Mouse (Mus musculus): Measurements from ENCODE around the gene Vps13d. TPM values are rescaled to one million over a fixed set of nuclear protein-coding genes. Genes with fewer than 3 reads are reported as not detected.
A peak's percentile ranks its signal among the peaks of the same experiment; 100 is the strongest.

Gene Vps13d
- total and polyA plus RNA-seq, 2 experiments from 2014 or later, result 9.0 to 42.6 TPM

- Histone ChIP-seq H3K27ac (ENCODE audit: low read depth) (0 out of 2 replicates have a peak overlapping the region, but pooled peaks have one; percentile 14), H3K4me2 (ENCODE audit: low read depth, low read length) (no peak overlapping the region), H3K36me3 (replicated peaks; ENCODE audit: control insufficient read depth, insufficient read depth, low read length) (peaks cover 73% of the 10 kb centered on the region), H3K4me1 (ENCODE audit: control insufficient read depth, insufficient read depth) (peaks cover 20% of the 10 kb centered on the region), H3K9me3 (replicated peaks; ENCODE audit: control insufficient read depth, low read length) (no peaks in the 10 kb centered on the region), H3K9ac (replicated peaks; ENCODE audit: low read depth, low read length) (no peak overlapping the region), H3K27me3 (ENCODE audit: control insufficient read depth, insufficient read depth, low read length) (no peaks in the 10 kb centered on the region), H3K4me3 (ENCODE audit: low read depth, low read length) (no peak overlapping the region)
- 0 out of 2 replicates have a peak, but pooled peaks have one; percentile 35 for ATAC-seq (ENCODE audit: insufficient read depth, low read depth)
- no peak for DNase-seq (ENCODE audit: low spot score)
- 57% methylated on average over 6 of the region's 6 CpGs for WGBS
- TF ChIP-seq CTCF (IDR thresholded peaks at IDR 0.05; ENCODE audit: low read depth) (no peak), EP300 (IDR thresholded peaks at IDR 0.05; ENCODE audit: low read depth) (no peak)
Measured at GRCm38 (mm10) chr4:145041223-145041870, 153.5 kb downstream of the Vps13d start.

DNA sequence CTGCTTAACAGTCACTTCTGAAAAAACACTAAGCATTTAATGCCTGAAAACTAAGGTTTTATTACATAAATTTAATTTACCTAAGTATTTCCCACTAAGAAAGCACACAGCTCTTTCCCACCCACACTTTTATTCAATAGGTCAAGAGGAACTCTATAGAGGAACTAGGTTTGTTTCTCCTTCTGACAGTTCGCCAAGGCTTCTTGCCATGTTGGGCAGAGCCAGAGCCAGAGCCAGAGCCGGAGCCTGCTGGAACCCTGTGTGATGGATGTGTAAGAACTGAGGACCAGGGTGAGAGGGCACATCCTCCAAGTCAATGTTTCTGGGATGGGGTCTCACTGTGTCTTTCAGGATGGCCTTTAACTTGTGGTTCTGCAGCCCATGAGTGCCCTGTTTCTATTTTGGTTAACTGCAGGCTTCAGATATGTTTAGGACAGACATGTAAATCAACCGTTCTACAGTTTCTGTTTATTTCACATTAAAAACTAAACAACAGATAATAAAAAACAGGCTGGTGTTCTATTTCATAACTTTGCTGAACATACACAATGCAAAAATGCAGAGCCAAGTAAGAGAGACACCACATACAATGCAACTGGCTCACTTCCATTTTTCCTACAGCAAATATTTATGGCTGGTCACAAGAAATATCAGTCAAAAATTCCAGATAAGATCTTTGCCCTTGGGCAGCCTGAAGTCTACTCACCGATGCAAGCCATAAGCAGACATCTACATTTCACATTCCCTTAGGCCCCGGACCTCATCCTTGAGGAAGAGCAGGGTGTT lies 157.0 kb downstream of the Vps13d start:
- Histone ChIP-seq H3K27me3 (ENCODE audit: control insufficient read depth, insufficient read depth, low read length) (no peaks in the 10 kb centered on the region), H3K4me2 (ENCODE audit: low read depth, low read length) (no peak overlapping the region), H3K4me1 (ENCODE audit: control insufficient read depth, insufficient read depth) (peaks cover 46% of the 10 kb centered on the region), H3K9me3 (replicated peaks; ENCODE audit: control insufficient read depth, low read length) (no peaks in the 10 kb centered on the region), H3K9ac (replicated peaks; ENCODE audit: low read depth, low read length) (no peak overlapping the region), H3K36me3 (replicated peaks; ENCODE audit: control insufficient read depth, insufficient read depth, low read length) (peaks cover 54% of the 10 kb centered on the region), H3K27ac (ENCODE audit: low read depth) (no peak overlapping the region), H3K4me3 (ENCODE audit: low read depth, low read length) (no peak overlapping the region)
- TF ChIP-seq EP300 (IDR thresholded peaks at IDR 0.05; ENCODE audit: low read depth), result no peak
- no peak for TF ChIP-seq CTCF (IDR thresholded peaks at IDR 0.05; ENCODE audit: low read depth)
- DNase-seq (ENCODE audit: low spot score), result no peak
- 62% methylated on average over 5 of the region's 5 CpGs for WGBS
- no peak for ATAC-seq (ENCODE audit: insufficient read depth, low read depth)

DNA sequence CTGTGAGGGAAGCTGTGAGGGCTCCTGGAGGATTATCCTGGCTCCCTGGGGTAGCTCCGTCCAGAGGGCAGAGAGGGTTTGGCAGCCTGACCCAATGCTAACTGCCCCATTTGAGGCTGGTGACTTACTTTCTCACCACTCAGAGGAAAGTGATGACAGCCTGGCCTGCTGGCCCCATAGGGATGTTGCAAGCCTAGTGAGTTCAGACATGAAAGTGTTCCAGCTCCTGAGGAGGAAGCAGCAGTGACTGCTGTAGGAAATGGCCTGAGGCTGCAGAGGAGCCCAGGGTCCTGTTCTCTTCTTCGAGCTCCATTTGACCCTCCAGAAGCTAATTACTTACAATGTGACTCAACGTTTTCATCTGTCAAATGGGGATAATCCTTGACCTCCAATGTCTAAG lies 157.8 kb downstream of the Vps13d start:
- DNase-seq (ENCODE audit: low spot score) (no peak), ATAC-seq (ENCODE audit: insufficient read depth, low read depth) (no peak)
- 59% methylated on average over 3 of the region's 3 CpGs for WGBS
- no peaks in the 10 kb centered on the region for H3K9me3 ChIP-seq (replicated peaks; ENCODE audit: control insufficient read depth, low read length)
- peaks cover 47% of the 10 kb centered on the region for H3K36me3 ChIP-seq (replicated peaks; ENCODE audit: control insufficient read depth, insufficient read depth, low read length)
- no peaks in the 10 kb centered on the region for H3K27me3 ChIP-seq (ENCODE audit: control insufficient read depth, insufficient read depth, low read length)
- H3K4me2 ChIP-seq (ENCODE audit: low read depth, low read length), result no peak overlapping the region
- no peak overlapping the region for H3K27ac ChIP-seq (ENCODE audit: low read depth)
- no peak overlapping the region for H3K9ac ChIP-seq (replicated peaks; ENCODE audit: low read depth, low read length)
- TF ChIP-seq EP300 (IDR thresholded peaks at IDR 0.05; ENCODE audit: low read depth), result no peak
- TF ChIP-seq CTCF (IDR thresholded peaks at IDR 0.05; ENCODE audit: low read depth), result no peak
- H3K4me3 ChIP-seq (ENCODE audit: low read depth, low read length), result no peak overlapping the region
- H3K4me1 ChIP-seq (ENCODE audit: control insufficient read depth, insufficient read depth), result peaks cover 46% of the 10 kb centered on the region

DNA sequence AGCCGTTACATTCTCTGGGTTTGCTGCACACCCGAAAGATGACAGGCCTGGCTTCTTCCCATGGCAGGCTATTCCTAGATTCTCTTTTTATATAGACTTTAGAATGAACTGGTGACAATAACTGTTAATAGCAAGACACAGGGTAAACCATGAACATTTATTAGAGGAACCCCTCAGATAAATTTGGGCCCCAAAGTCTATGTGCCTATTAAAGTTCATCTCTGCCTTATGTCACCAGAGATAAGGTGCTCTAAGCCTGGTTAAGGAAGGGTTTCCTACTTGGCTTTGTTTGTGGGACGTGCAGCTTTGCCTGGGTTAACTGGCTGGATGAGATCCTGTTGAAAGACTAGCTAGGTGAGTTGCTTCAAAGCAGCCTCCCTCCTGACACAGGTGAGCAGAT lies 159.4 kb downstream of the Vps13d start:
- peaks cover 38% of the 10 kb centered on the region for H3K4me1 ChIP-seq (ENCODE audit: control insufficient read depth, insufficient read depth)
- H3K36me3 ChIP-seq (replicated peaks; ENCODE audit: control insufficient read depth, insufficient read depth, low read length), result peaks cover 38% of the 10 kb centered on the region

DNA sequence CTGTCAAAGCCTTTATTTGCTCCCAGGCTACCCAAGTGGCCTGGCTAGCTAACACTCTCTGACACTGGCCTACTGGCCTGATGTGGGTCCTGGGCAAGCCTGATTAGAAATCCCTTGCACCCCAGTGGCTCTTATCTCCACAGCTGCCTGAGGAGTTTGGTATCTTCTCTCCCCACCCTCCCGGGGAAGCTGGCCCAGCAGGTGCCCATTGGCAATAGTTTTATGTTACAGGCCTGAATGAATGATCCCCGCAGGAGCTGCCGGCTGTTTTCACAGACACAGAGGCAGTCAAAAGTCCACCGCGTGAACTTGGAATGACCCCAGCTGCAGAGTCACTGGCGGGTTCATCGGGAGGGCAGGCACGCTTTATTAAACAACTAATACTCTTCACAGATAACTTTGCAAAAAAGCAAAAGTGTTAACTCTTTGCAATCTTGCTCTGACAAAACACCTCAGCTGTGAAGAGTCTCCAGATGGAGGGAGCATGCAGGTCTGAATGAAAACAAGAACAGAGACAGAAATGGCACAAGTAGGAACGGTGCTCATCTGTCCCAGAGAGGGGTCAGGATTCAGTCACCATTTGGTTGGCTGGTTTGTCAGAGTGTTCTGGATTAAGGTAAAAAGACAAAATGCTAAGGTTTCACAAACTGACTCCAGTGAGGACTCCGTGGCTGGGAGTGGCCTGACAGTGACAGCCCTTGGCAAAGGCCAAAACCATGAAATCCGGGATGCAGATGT lies 160.1 kb downstream of the Vps13d start:
- no peak overlapping the region for H3K4me3 ChIP-seq (ENCODE audit: low read depth, low read length)
- 16% methylated on average over 11 of the region's 11 CpGs for WGBS
- 0 out of 2 replicates have a peak, but pooled peaks have one; percentile 22 for ATAC-seq (ENCODE audit: insufficient read depth, low read depth)
- H3K9me3 ChIP-seq (replicated peaks; ENCODE audit: control insufficient read depth, low read length), result no peaks in the 10 kb centered on the region
- peaks cover 38% of the 10 kb centered on the region for H3K4me1 ChIP-seq (ENCODE audit: control insufficient read depth, insufficient read depth)
- no peak overlapping the region for H3K9ac ChIP-seq (replicated peaks; ENCODE audit: low read depth, low read length)
- DNase-seq (ENCODE audit: low spot score), result peak; percentile 24
- H3K36me3 ChIP-seq (replicated peaks; ENCODE audit: control insufficient read depth, insufficient read depth, low read length), result peaks cover 36% of the 10 kb centered on the region
- H3K4me2 ChIP-seq (ENCODE audit: low read depth, low read length), result no peak overlapping the region
- H3K27me3 ChIP-seq (ENCODE audit: control insufficient read depth, insufficient read depth, low read length), result no peaks in the 10 kb centered on the region
- TF ChIP-seq EP300 (IDR thresholded peaks at IDR 0.05; ENCODE audit: low read depth) (no peak), CTCF (IDR thresholded peaks at IDR 0.05; ENCODE audit: low read depth) (no peak)
- H3K27ac ChIP-seq (ENCODE audit: low read depth), result no peak overlapping the region

More for the DNA sequence above, 159.4 kb downstream of the Vps13d start:
- no peak overlapping the region for H3K4me2 ChIP-seq (ENCODE audit: low read depth, low read length)
- WGBS, result 50% methylated on average over 3 of the region's 3 CpGs
- TF ChIP-seq EP300 (IDR thresholded peaks at IDR 0.05; ENCODE audit: low read depth), result no peak
- TF ChIP-seq CTCF (IDR thresholded peaks at IDR 0.05; ENCODE audit: low read depth), result no peak
- ATAC-seq (ENCODE audit: insufficient read depth, low read depth) (no peak), DNase-seq (ENCODE audit: low spot score) (no peak)
- H3K9me3 ChIP-seq (replicated peaks; ENCODE audit: control insufficient read depth, low read length), result no peaks in the 10 kb centered on the region
- no peak overlapping the region for H3K27ac ChIP-seq (ENCODE audit: low read depth)
- H3K4me3 ChIP-seq (ENCODE audit: low read depth, low read length), result no peak overlapping the region
- no peak overlapping the region for H3K9ac ChIP-seq (replicated peaks; ENCODE audit: low read depth, low read length)
- no peaks in the 10 kb centered on the region for H3K27me3 ChIP-seq (ENCODE audit: control insufficient read depth, insufficient read depth, low read length)
